Mouse (Mus musculus) liver, adult 2 months (tissue): ENCODE measurements at regions not wholly inside any gene's neighbourhood (a gene's known extent, or its start where the extent isn't known, plus 50 kb on each side); places are given as distances from the start of the nearest gene placed in this dataset.

Experiments
- DNase-seq: peaks from one replicate; pipeline ENCODE4 v3.0.0-alpha.2; 2011; ENCODE audit warnings: low read depth, low spot score; ENCODE audit errors: extremely low read depth
- H3K27ac ChIP-seq: fragments of 200-500 bp; replicated peaks from 2 replicates; pipeline ENCODE4 v1.5.1; 2012; ENCODE audit warnings: low read depth, mild to moderate bottlenecking, control low read depth, inconsistent platforms, low read length; ENCODE audit not compliant: insufficient read depth
- H3K27me3 ChIP-seq: fragments of 200-500 bp; 2 replicates; pipeline ENCODE4 v1.6.1; 2012; ENCODE audit warnings: mild to moderate bottlenecking, moderate library complexity, low read length, inconsistent platforms; ENCODE audit not compliant: control insufficient read depth, insufficient read depth
- H3K36me3 ChIP-seq: fragments of 200-500 bp; 2 replicates; pipeline ENCODE4 v1.6.1; 2012; ENCODE audit warnings: low read length, inconsistent platforms; ENCODE audit not compliant: control insufficient read depth, insufficient read depth
- H3K4me1 ChIP-seq: fragments of 200-500 bp; 2 replicates; pipeline ENCODE4 v1.6.1; 2011; ENCODE audit warnings: low read length; ENCODE audit not compliant: control insufficient read depth, insufficient read depth
- H3K4me3 ChIP-seq: fragments of 200-500 bp; 2 replicates; pipeline ENCODE4 v1.5.1; 2011; ENCODE audit warnings: low read depth, mild to moderate bottlenecking, control low read depth, low read length, moderate library complexity; ENCODE audit not compliant: insufficient read depth
- H3K79me2 ChIP-seq: fragments of 200-500 bp; 2 replicates; pipeline ENCODE4 v1.6.1; 2012; ENCODE audit warnings: inconsistent platforms, mild to moderate bottlenecking, low read length, moderate library complexity; ENCODE audit not compliant: control insufficient read depth, insufficient read depth
- H3K9ac ChIP-seq: fragments of 200-500 bp; 2 replicates; pipeline ENCODE4 v1.6.1; 2012; ENCODE audit warnings: low read depth, mild to moderate bottlenecking, control low read depth, inconsistent platforms, low read length
- CTCF ChIP-seq: fragments of 200-500 bp; IDR thresholded peaks from 2 replicates; pipeline ENCODE4 v1.5.1; 2011; ENCODE audit warnings: low read depth, low read length, control low read depth
- POLR2A ChIP-seq: fragments of 200-500 bp; IDR thresholded peaks from 2 replicates; pipeline ENCODE4 v1.6.1; 2011; ENCODE audit warnings: low read length, control low read depth; ENCODE audit not compliant: insufficient read depth; ENCODE audit errors: extremely low read depth
- WGBS: fragments of 180-500 bp; shearing (Covaris S2); methylation state at CpG from one replicate; pipeline ENCODE4 v1.1.7; 2018; 5-methylcytosine and 5-hydroxymethylcytosine counted together

DNA sequence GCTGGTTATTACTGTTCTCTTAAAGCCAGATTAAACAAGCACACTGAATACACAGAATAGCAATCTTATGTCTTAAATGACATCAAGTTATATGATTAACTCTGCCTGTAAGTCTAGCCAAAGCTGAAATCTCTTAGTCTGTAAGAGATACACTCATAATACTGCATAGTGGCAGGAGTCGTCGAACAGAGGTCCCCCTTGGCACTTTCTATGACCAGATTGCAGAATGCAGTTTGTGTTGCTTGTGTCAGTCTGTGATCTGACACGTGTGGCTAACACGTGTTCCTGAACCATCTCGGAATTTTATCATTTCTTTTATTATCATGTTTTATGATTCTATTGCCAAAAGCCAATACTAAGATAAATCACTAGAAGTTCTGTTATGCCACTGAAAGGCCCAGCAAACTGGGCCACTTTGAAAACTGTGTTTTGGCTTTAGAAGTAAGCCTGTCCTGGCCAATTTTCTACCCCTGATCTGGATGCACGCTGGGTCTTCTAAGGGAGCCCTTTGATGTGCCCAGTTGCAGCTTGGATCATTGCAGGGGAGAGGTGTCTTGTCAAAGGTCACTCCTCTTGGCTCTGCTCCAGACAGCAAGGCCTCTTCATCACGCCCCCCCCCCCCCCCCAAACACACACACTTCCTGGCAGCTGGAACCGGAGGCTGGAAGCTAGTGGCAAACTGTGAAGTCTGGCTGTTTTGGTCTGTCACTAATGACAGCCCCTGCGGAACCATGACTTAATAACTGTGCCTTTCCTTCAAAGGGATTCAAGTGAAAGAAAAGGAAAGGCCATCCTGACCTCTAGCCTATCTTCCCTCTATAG lies 648.4 kb downstream of the Fgf12 start:
- Histone ChIP-seq H3K4me3 (no peak overlapping the region), H3K4me1 (no peaks in the 10 kb centered on the region), H3K9ac (no peak overlapping the region), H3K27me3 (no peaks in the 10 kb centered on the region), H3K27ac (no peak overlapping the region), H3K79me2 (no peaks in the 10 kb centered on the region), H3K36me3 (no peaks in the 10 kb centered on the region)
- DNase-seq = no peak
- 52% methylated on average over 9 of the region's 9 CpGs for WGBS
- no peak for TF ChIP-seq CTCF
- no peak for TF ChIP-seq POLR2A

DNA sequence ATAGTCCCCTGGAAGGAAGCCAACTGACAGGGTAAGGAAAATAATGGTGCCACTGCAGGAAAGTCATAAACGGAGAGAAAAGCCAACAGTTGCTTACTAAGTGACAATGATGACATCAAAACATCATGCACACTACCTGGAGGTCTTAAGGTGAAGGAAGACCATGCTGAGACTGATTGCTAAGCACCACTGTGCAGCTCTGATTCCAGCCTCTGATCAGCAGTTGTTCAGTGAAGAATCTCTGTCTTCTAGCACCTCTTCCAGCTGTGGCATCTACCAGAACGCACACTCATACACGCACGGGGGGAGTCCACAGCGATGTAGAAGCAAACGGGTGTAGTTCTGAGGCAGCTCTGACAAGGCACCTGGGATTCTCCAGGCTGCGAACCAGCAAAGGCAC lies 647.8 kb downstream of the Fgf12 start:
- no peaks in the 10 kb centered on the region for H3K27me3 ChIP-seq
- no peaks in the 10 kb centered on the region for H3K79me2 ChIP-seq
- 70% methylated on average over 7 of the region's 7 CpGs for WGBS
- no peak overlapping the region for H3K9ac ChIP-seq
- H3K4me1 ChIP-seq = no peaks in the 10 kb centered on the region
- H3K4me3 ChIP-seq = no peak overlapping the region
- TF ChIP-seq POLR2A (no peak), CTCF (no peak)
- no peak overlapping the region for H3K27ac ChIP-seq
- no peak for DNase-seq
- H3K36me3 ChIP-seq = no peaks in the 10 kb centered on the region

DNA sequence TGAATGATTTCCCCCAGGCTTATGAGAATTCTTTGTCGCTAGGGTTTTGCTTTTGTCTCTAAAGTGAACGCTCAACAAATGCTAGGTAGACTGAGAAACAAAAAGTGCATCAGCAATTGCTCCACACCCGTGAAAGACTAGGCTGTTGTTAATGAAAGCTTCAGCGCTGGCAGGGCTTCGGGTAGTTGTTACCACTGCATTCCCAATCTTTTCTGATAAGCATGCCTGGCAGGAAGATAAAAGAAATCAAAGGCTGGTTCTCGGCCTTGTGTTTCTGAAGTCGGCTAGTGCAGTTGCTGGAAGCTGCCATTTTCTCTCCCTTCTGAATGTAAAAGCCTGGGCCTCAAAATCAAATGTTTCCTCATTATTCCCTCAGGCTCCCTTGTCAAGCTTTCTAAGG lies 647.0 kb downstream of the Fgf12 start:
- no peak overlapping the region for H3K27ac ChIP-seq
- H3K79me2 ChIP-seq = no peaks in the 10 kb centered on the region
- H3K4me3 ChIP-seq = no peak overlapping the region
- H3K27me3 ChIP-seq = no peaks in the 10 kb centered on the region
- no peak for DNase-seq
- TF ChIP-seq CTCF (no peak), POLR2A (no peak)
- WGBS = 57% methylated on average over 7 of the region's 7 CpGs
- H3K9ac ChIP-seq = no peak overlapping the region
- no peaks in the 10 kb centered on the region for H3K4me1 ChIP-seq
- H3K36me3 ChIP-seq = no peaks in the 10 kb centered on the region

DNA sequence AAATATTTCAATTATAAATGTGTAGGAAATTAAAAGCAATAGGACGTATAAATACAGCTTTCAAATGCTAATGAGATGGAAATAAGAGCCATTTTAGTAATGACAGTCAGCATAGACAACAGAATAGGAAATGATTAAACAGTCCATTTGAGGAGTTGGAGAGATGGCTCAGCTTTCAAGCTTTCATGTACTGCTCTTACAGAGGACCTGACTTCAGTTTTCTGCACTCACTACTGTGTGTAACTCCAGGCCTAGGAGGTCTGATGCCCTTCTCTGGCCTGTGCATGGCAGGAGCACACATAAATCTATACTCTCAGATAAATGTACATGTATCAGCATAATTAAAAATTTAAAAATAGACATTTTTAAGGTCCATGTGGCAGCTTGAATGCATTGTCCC lies 643.1 kb downstream of the Fgf12 start:
- no peaks in the 10 kb centered on the region for H3K27me3 ChIP-seq
- H3K9ac ChIP-seq = no peak overlapping the region
- 84% methylated on average over 1 of the region's 1 CpGs for WGBS
- no peak for TF ChIP-seq POLR2A
- TF ChIP-seq CTCF = no peak
- no peaks in the 10 kb centered on the region for H3K79me2 ChIP-seq
- H3K4me1 ChIP-seq = no peaks in the 10 kb centered on the region
- H3K36me3 ChIP-seq = no peaks in the 10 kb centered on the region
- no peak overlapping the region for H3K27ac ChIP-seq
- no peak overlapping the region for H3K4me3 ChIP-seq
- DNase-seq = no peak
